In the genomic region with DNA sequence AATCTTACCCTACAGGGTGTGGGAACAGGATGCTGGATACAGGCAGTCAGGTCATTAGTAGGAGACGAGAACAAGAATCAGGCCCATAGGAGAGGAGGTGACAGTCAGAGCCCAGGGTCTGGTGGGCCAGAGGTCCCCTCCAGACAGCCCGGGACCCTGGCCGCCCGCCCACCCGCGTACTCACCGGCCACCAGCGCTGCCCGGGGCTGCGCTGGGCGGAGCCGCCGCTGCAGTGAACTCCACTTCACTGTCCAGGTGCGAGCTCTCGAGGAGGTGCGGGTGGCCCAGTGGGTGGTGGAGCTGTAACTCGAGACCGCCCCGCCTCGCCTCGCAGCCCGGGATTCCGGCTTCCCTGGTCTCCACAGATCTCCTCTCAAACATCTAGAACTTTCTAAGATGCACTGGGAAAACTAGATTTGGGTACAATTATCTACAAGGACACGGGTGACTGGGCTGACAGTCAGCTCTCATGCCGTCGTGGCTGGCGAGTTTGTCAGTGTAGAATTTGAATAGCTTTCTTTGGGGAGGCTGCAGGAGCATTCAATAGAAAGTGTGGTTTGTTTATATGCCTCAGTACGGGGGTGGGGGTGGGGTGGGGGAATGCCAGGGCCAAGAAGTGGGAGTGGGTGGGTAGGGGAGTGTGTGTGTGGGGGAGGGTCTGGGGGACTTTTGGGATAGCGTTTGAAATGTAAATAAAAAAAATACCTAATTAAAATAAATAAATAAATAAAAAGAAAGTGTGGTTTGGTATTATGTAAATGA, we compare ENCODE assay signal across 9 mouse cellular contexts. TPM values are rescaled to one million over a fixed set of nuclear protein-coding genes. Genes with fewer than 3 reads are reported as not detected.
A peak's percentile ranks its signal among the peaks of the same experiment; 100 is the strongest.
DNase-seq lines count a peak whose midpoint lies in the region; ATAC-seq and TF ChIP-seq lines count a peak whose summit lies in the region.
"Had no signal": no experiment of that assay in that cellular context is flagged by ENCODE, and none has a peak within 500 bp of the region (broad histone marks: within the 10 kb centered on the region; RNA-seq: fewer than 3 reads in every experiment).

A gene (minus strand): TSS at position 259 of the 762 bp plus-strand sequence.

- H3K4me1 ChIP-seq in heart, embryonic 10.5 days = peaks cover 14% of the 10 kb centered on the region
- H3K4me1 ChIP-seq in ES-Bruce4 (ENCODE audit: control insufficient read depth, insufficient read depth, low read length) = no peaks in the 10 kb centered on the region
- H3K4me1 ChIP-seq in forebrain, embryonic 10.5 days = peaks cover 20% of the 10 kb centered on the region
- 0 out of 2 replicates have a peak, but pooled peaks cover 3% of the 10 kb centered on the region for H3K4me1 ChIP-seq in limb, embryonic 11.5 days (ENCODE audit: control insufficient read depth, insufficient read depth, low read length)
- no peaks in the 10 kb centered on the region for H3K4me1 ChIP-seq in midbrain, postnatal 0 days (ENCODE audit: insufficient read depth, low read length)

- H3K4me2 ChIP-seq in limb, embryonic 11.5 days (ENCODE audit: low read depth, severe bottlenecking) = peak within 1 kb of the TSS; percentile 55
- peak within 1 kb of the TSS; percentile 71 for H3K4me2 ChIP-seq in midbrain, postnatal 0 days (ENCODE audit: low read depth, low read length, poor library complexity, severe bottlenecking)

- H3K36me3 ChIP-seq in heart, embryonic 10.5 days = no peaks in the 10 kb centered on the region
- H3K36me3 ChIP-seq in ES-Bruce4 (ENCODE audit: control insufficient read depth, insufficient read depth, low read length, poor library complexity, severe bottlenecking) = no peaks in the 10 kb centered on the region
- no peaks in the 10 kb centered on the region for H3K36me3 ChIP-seq in forebrain, embryonic 10.5 days (replicated peaks)
- H3K36me3 ChIP-seq in limb, embryonic 11.5 days (ENCODE audit: control insufficient read depth, insufficient read depth, low read length) = no peaks in the 10 kb centered on the region
- H3K36me3 ChIP-seq in midbrain, postnatal 0 days (ENCODE audit: insufficient read depth, low read length) = no peaks in the 10 kb centered on the region
- H3K36me3 ChIP-seq: G1E had no signal

- no peak for DNase-seq in heart, embryonic 10.5 days (ENCODE audit: low spot score)
- DNase-seq in heart, postnatal 4 days = no peak
- DNase-seq in forebrain, embryonic 10.5 days (ENCODE audit: extremely low spot score, low spot score) = peak; percentile 41
- DNase-seq in limb, embryonic 11.5 days (ENCODE audit: low spot score) = peak; percentile 68
- DNase-seq in midbrain, postnatal 0 days (ENCODE audit: low spot score) = no peak
- no peak for DNase-seq in layer of hippocampus, postnatal 25 days (ENCODE audit: extremely low spot score in 1 of 2, low spot score in 1 of 2)

- no peak for TF ChIP-seq EP300 in ES-Bruce4 (IDR thresholded peaks at IDR 0.05; ENCODE audit: insufficient read depth, low read depth, low read length)

- TF ChIP-seq POLR2A in ES-Bruce4 (IDR thresholded peaks at IDR 0.05; ENCODE audit: insufficient read depth, low read length) = no peak

- no peak within 1 kb of the TSS for H3K27ac ChIP-seq in heart, embryonic 10.5 days
- H3K27ac ChIP-seq in ES-Bruce4 (ENCODE audit: insufficient read depth, low read length) = peak within 1 kb of the TSS; percentile 15; the same call in 1 of the 2 replicates
- peak within 1 kb of the TSS; percentile 72 for H3K27ac ChIP-seq in forebrain, embryonic 10.5 days
- no peak within 1 kb of the TSS for H3K27ac ChIP-seq in limb, embryonic 11.5 days (replicated peaks; ENCODE audit: low read depth, low read length)
- H3K27ac ChIP-seq in midbrain, postnatal 0 days (ENCODE audit: low read depth, low read length) = 0 out of 2 replicates have a peak within 1 kb of the TSS, but pooled peaks have one; percentile 32

- peak; percentile 80 for ATAC-seq in limb, embryonic 11.5 days (ENCODE audit: insufficient number of reproducible peaks, low FRiP score, low TSS enrichment, low read depth)
- ATAC-seq in midbrain, postnatal 0 days (ENCODE audit: low FRiP score) = peak; percentile 58; the same call in 1 of the 2 replicates
- ATAC-seq in inflammation-experienced regulatory T-cells, adult 6 months = no peak

- 1% methylated on average over 29 of the region's 29 CpGs for WGBS in heart, embryonic 10.5 days
- WGBS in forebrain, embryonic 10.5 days = under 1% methylated on average over 29 of the region's 29 CpGs
- WGBS in limb, embryonic 11.5 days = 1% methylated on average over 29 of the region's 29 CpGs
- 2% methylated on average over 29 of the region's 29 CpGs for WGBS in midbrain, postnatal 0 days

- H3K9me3 ChIP-seq in heart, embryonic 10.5 days = no peaks in the 10 kb centered on the region
- no peaks in the 10 kb centered on the region for H3K9me3 ChIP-seq in ES-Bruce4 (replicated peaks; ENCODE audit: control insufficient read depth, insufficient read depth, low read length, poor library complexity, severe bottlenecking)
- no peaks in the 10 kb centered on the region for H3K9me3 ChIP-seq in forebrain, embryonic 10.5 days
- no peaks in the 10 kb centered on the region for H3K9me3 ChIP-seq in limb, embryonic 11.5 days (ENCODE audit: control insufficient read depth, low read length)
- H3K9me3 ChIP-seq in midbrain, postnatal 0 days (ENCODE audit: low read length) = no peaks in the 10 kb centered on the region
- H3K9me3 ChIP-seq: G1E had no signal

- no peak for TF ChIP-seq CTCF in ES-Bruce4 (IDR thresholded peaks at IDR 0.05; ENCODE audit: low read depth, low read length)
- no peak for TF ChIP-seq CTCF in midbrain, postnatal 0 days (IDR thresholded peaks at IDR 0.05)

- peak within 1 kb of the TSS; percentile 48 for H3K4me3 ChIP-seq in heart, embryonic 10.5 days
- H3K4me3 ChIP-seq in ES-Bruce4 (ENCODE audit: low read depth, low read length) = peak within 1 kb of the TSS; percentile 20; the same call in 1 of the 2 replicates
- H3K4me3 ChIP-seq in forebrain, embryonic 10.5 days = peak within 1 kb of the TSS; percentile 48
- 0 out of 2 replicates have a peak within 1 kb of the TSS, but pooled peaks have one; percentile 14 for H3K4me3 ChIP-seq in limb, embryonic 11.5 days (ENCODE audit: low read depth, low read length)
- H3K4me3 ChIP-seq in midbrain, postnatal 0 days (ENCODE audit: low read depth, low read length) = peak within 1 kb of the TSS; percentile 38

- peaks cover 13% of the 10 kb centered on the region for H3K27me3 ChIP-seq in heart, embryonic 10.5 days (ENCODE audit: insufficient read depth, poor library complexity, severe bottlenecking)
- H3K27me3 ChIP-seq in ES-Bruce4 (ENCODE audit: control insufficient read depth, insufficient read depth, low read length, poor library complexity, severe bottlenecking) = no peaks in the 10 kb centered on the region
- peaks cover 10% of the 10 kb centered on the region for H3K27me3 ChIP-seq in forebrain, embryonic 10.5 days (ENCODE audit: poor library complexity, severe bottlenecking)
- H3K27me3 ChIP-seq in limb, embryonic 11.5 days (ENCODE audit: control insufficient read depth, insufficient read depth, low read length) = peaks cover 2% of the 10 kb centered on the region; the same call in 1 of the 2 replicates
- H3K27me3 ChIP-seq in midbrain, postnatal 0 days (ENCODE audit: insufficient read depth, low read length) = no peaks in the 10 kb centered on the region

- H3K9ac ChIP-seq in ES-Bruce4 (ENCODE audit: low read depth, poor library complexity, severe bottlenecking) = no peak within 1 kb of the TSS
- H3K9ac ChIP-seq in limb, embryonic 11.5 days (ENCODE audit: low read length) = peak within 1 kb of the TSS; percentile 37; the same call in 1 of the 2 replicates
- peak within 1 kb of the TSS; percentile 30 for H3K9ac ChIP-seq in midbrain, postnatal 0 days (replicated peaks; ENCODE audit: low read length, poor library complexity, severe bottlenecking)

RNA-seq across cellular contexts. Expression of the gene that starts here (rescaled TPM):
- polyA plus RNA-seq in heart, embryonic 10.5 days (2016; fragmentation: Nextera tagmentation; extraction: Ambion mirVana) = 0.06 TPM in 1 of 2 replicates, not detected in the other
- total RNA-seq in heart, postnatal 4 days (2021) = not detected
- not detected in 2 replicates for polyA plus RNA-seq in ES-Bruce4 (2011; ENCODE audit: insufficient read depth, insufficient read length, low read depth, missing spikeins)
- polyA plus RNA-seq in forebrain, embryonic 10.5 days (2016; fragmentation: Nextera tagmentation; extraction: Ambion mirVana) = 0.10 and 0.32 TPM in 2 replicates
- 0.06 and 0.45 TPM in 2 replicates for polyA plus RNA-seq in limb, embryonic 11.5 days (2014; fragmentation: Nextera tagmentation; extraction: Ambion mirVana)
- total RNA-seq in midbrain, postnatal 0 days (2014; rRNA removed) = 0.60 and 0.90 TPM in 2 replicates
- polyA plus RNA-seq in midbrain, postnatal 0 days (2015; fragmentation: Nextera tagmentation; extraction: Ambion mirVana) = 0.33 and 0.42 TPM in 2 replicates
- not detected for total RNA-seq in layer of hippocampus, postnatal 25 days (2021)
- polyA plus RNA-seq in inflammation-experienced regulatory T-cells, adult 6 months (2017; shearing (Covaris generic)) = not detected
- total RNA-seq: G1E had no signal
- polyA plus RNA-seq: G1E had no signal

Comparison
In these comparisons a context has a peak if more than half of its experiments do, and no peak if none do; other contexts are left out.
1. Peak in DNase-seq, H3K4me3 ChIP-seq and H3K27ac ChIP-seq in forebrain, embryonic 10.5 days; RNA of the gene not detected or under 1 TPM.
2. Peak in DNase-seq, ATAC-seq, H3K4me3 ChIP-seq, H3K9ac ChIP-seq and H3K4me2 ChIP-seq in limb, embryonic 11.5 days; RNA of the gene not detected or under 1 TPM.
3. Peak in ATAC-seq, H3K4me3 ChIP-seq, H3K27ac ChIP-seq, H3K9ac ChIP-seq and H3K4me2 ChIP-seq in midbrain, postnatal 0 days; RNA of the gene not detected or under 1 TPM.